Mouse (Mus musculus) embryonic fibroblast, embryonic 13.5 days (primary cell): ENCODE measurements around the gene Svs1.

Source experiments
- CTCF ChIP-seq: IDR thresholded peaks from 2 replicates; pipeline ENCODE4 v1.5.1; 2011; ENCODE audit warnings: mild to moderate bottlenecking, control low read depth, low read length, moderate library complexity, borderline replicate concordance; ENCODE audit not compliant: insufficient read depth
- POLR2A ChIP-seq: IDR thresholded peaks from 2 replicates; pipeline ENCODE4 v1.6.1; 2011; ENCODE audit warnings: low read depth, mild to moderate bottlenecking, control low read depth, low read length, moderate library complexity

GRCm38 (mm10) chr6:49023315-49023714 is 36.7 kb downstream of the Svs1 start:
- TF ChIP-seq POLR2A, result no peak
- TF ChIP-seq CTCF, result no peak
